Mouse (Mus musculus) embryonic fibroblast, embryonic 13.5 days (primary cell): Measurements from ENCODE around the gene Gzmm.

Experiments used
- CTCF ChIP-seq: IDR thresholded peaks from 2 replicates; pipeline ENCODE4 v1.5.1; 2011; ENCODE audit warnings: mild to moderate bottlenecking, control low read depth, low read length, moderate library complexity, borderline replicate concordance; ENCODE audit not compliant: insufficient read depth
- POLR2A ChIP-seq: IDR thresholded peaks from 2 replicates; pipeline ENCODE4 v1.6.1; 2011; ENCODE audit warnings: low read depth, mild to moderate bottlenecking, control low read depth, low read length, moderate library complexity

GRCm38 (mm10) chr10:79735361-79735760, 46.5 kb downstream of the Gzmm start:
- TF ChIP-seq POLR2A (no peak), CTCF (no peak)
